Mouse (Mus musculus) small intestine, adult 2 months (tissue): Measurements from ENCODE around the gene Tlr8.

ENCODE experiments used
- CTCF ChIP-seq: fragments of 200-500 bp; IDR thresholded peaks from 2 replicates; pipeline ENCODE4 v1.5.1; 2012; ENCODE audit warnings: low read depth, mild to moderate bottlenecking, control low read depth, inconsistent platforms, low read length, moderate library complexity, mixed read lengths; ENCODE audit not compliant: insufficient replicate concordance, insufficient read length; ENCODE audit errors: extremely low read depth
- POLR2A ChIP-seq: fragments of 200-500 bp; IDR thresholded peaks from 2 replicates; pipeline ENCODE4 v1.6.1; 2012; ENCODE audit warnings: low read depth, mild to moderate bottlenecking, control low read depth, inconsistent platforms, low read length, moderate library complexity

- TF ChIP-seq CTCF (no peak), POLR2A (no peak)
Measured at GRCm38 (mm10) chrX:167227756-167228155, 36.4 kb downstream of the Tlr8 start.
